Comparison of ENCODE assay signal across 25 mouse cellular contexts in the genomic region with DNA sequence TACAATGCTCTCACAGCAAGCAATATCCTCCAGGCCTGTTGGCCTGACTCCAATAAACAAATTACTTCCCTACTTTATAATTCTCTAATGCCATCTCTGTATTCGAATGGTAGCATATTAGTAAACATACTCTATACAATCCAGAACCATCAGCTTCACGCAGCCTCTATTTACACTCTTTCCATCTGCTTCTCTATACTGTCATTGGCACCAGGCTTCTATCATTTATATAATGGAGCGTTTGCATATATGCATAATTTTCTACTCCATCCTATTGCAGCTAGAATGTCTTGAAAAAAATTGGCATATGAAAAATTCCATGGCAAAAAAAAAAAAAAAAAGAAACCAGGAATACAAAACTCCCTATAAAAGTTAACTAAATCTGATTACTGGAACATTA.
DNase-seq lines count a peak whose midpoint lies in the region; ATAC-seq and TF ChIP-seq lines count a peak whose summit lies in the region.
"Had no signal": no experiment of that assay in that cellular context is flagged by ENCODE, and none has a peak within 500 bp of the region (broad histone marks: within the 10 kb centered on the region; RNA-seq: fewer than 3 reads in every experiment).

No protein-coding gene starts in this region.

- no peaks in the 10 kb centered on the region for H3K9me3 ChIP-seq in forebrain, embryonic 16.5 days (ENCODE audit: control insufficient read depth, low read length)
- H3K9me3 ChIP-seq in forebrain, embryonic 10.5 days, result no peaks in the 10 kb centered on the region
- no peaks in the 10 kb centered on the region for H3K9me3 ChIP-seq in lung, embryonic 14.5 days (ENCODE audit: low read depth, low read length)
- H3K9me3 ChIP-seq: embryonic facial prominence, embryonic 12.5 days; embryonic facial prominence, embryonic 15.5 days; hindbrain, embryonic 13.5 days had no signal

- no peak overlapping the region for H3K27ac ChIP-seq in forebrain, embryonic 16.5 days (ENCODE audit: low read length)
- no peak overlapping the region for H3K27ac ChIP-seq in forebrain, embryonic 10.5 days
- H3K27ac ChIP-seq in lung, embryonic 14.5 days (ENCODE audit: low read depth), result no peak overlapping the region
- H3K27ac ChIP-seq: embryonic facial prominence, embryonic 12.5 days; embryonic facial prominence, embryonic 15.5 days; hindbrain, embryonic 13.5 days had no signal

- no peaks in the 10 kb centered on the region for H3K27me3 ChIP-seq in forebrain, embryonic 16.5 days (replicated peaks; ENCODE audit: control insufficient read depth, insufficient read depth, low read length)
- H3K27me3 ChIP-seq in forebrain, embryonic 10.5 days (ENCODE audit: poor library complexity, severe bottlenecking), result no peaks in the 10 kb centered on the region
- no peaks in the 10 kb centered on the region for H3K27me3 ChIP-seq in lung, embryonic 14.5 days (ENCODE audit: insufficient read depth, low read length)
- H3K27me3 ChIP-seq: embryonic facial prominence, embryonic 12.5 days; embryonic facial prominence, embryonic 15.5 days; hindbrain, embryonic 13.5 days had no signal

- peak; percentile 1 to 3 for DNase-seq in cerebellum, postnatal 10 days
- no peak for DNase-seq in cerebellum, adult 18-20 months
- no peak for DNase-seq in forebrain, embryonic 10.5 days (ENCODE audit: extremely low spot score, low spot score)
- DNase-seq in lung, embryonic 14.5 days, result peak; percentile 16
- no peak for DNase-seq in lung, postnatal 10 days
- DNase-seq in brain, adult 2 months (ENCODE audit: low read depth, low spot score), result peak; percentile 10
- no peak for DNase-seq in cerebellum, adult 11-12 months
- DNase-seq: adrenal gland, adult 8-10 months; adrenal gland, postnatal 25 days; cerebellum, adult 11 months; cerebellum, adult 9-10 months; cerebellum, postnatal 25 days; forebrain, postnatal 0 days; gastrocnemius, postnatal 10 days; gastrocnemius, postnatal 36 days; kidney, adult 18-20 months had no signal

- H3K9ac ChIP-seq in forebrain, embryonic 16.5 days (replicated peaks; ENCODE audit: low read depth, low read length), result no peak overlapping the region
- H3K9ac ChIP-seq in lung, embryonic 14.5 days, result no peak overlapping the region
- H3K9ac ChIP-seq: embryonic facial prominence, embryonic 12.5 days; embryonic facial prominence, embryonic 15.5 days; forebrain, postnatal 0 days; hindbrain, embryonic 13.5 days had no signal

- no peaks in the 10 kb centered on the region for H3K4me1 ChIP-seq in forebrain, embryonic 16.5 days (replicated peaks; ENCODE audit: control insufficient read depth, insufficient read depth, low read length)
- H3K4me1 ChIP-seq in forebrain, embryonic 10.5 days, result no peaks in the 10 kb centered on the region
- H3K4me1 ChIP-seq in lung, embryonic 14.5 days (ENCODE audit: insufficient read depth), result no peaks in the 10 kb centered on the region
- H3K4me1 ChIP-seq: embryonic facial prominence, embryonic 12.5 days; embryonic facial prominence, embryonic 15.5 days; hindbrain, embryonic 13.5 days had no signal

- no peak overlapping the region for H3K4me2 ChIP-seq in forebrain, embryonic 16.5 days (ENCODE audit: low read length)
- H3K4me2 ChIP-seq in lung, embryonic 14.5 days, result no peak overlapping the region
- H3K4me2 ChIP-seq: embryonic facial prominence, embryonic 12.5 days; embryonic facial prominence, embryonic 15.5 days; heart, embryonic 11.5 days; hindbrain, embryonic 13.5 days had no signal

- TF ChIP-seq CTCF in lung, embryonic 14.5 days (IDR thresholded peaks at IDR 0.05; ENCODE audit: low read depth), result no peak

- no peak overlapping the region for H3K4me3 ChIP-seq in forebrain, embryonic 16.5 days (replicated peaks; ENCODE audit: low read length)
- H3K4me3 ChIP-seq in forebrain, embryonic 10.5 days, result no peak overlapping the region
- H3K4me3 ChIP-seq in lung, embryonic 14.5 days (ENCODE audit: low read depth, low read length), result no peak overlapping the region
- H3K4me3 ChIP-seq: embryonic facial prominence, embryonic 12.5 days; embryonic facial prominence, embryonic 15.5 days; hindbrain, embryonic 13.5 days had no signal

- H3K36me3 ChIP-seq in forebrain, embryonic 16.5 days (ENCODE audit: control insufficient read depth, insufficient read depth), result no peaks in the 10 kb centered on the region
- no peaks in the 10 kb centered on the region for H3K36me3 ChIP-seq in forebrain, embryonic 10.5 days (replicated peaks)
- H3K36me3 ChIP-seq in lung, embryonic 14.5 days (ENCODE audit: insufficient read depth), result no peaks in the 10 kb centered on the region
- H3K36me3 ChIP-seq: embryonic facial prominence, embryonic 12.5 days; embryonic facial prominence, embryonic 15.5 days; hindbrain, embryonic 13.5 days had no signal

- WGBS in forebrain, embryonic 16.5 days, result 54% methylated on average over 3 of the region's 3 CpGs
- 80% methylated on average over 3 of the region's 3 CpGs for WGBS in forebrain, embryonic 10.5 days
- WGBS in lung, embryonic 14.5 days, result 62% methylated on average over 3 of the region's 3 CpGs

- ATAC-seq in forebrain, embryonic 16.5 days, result peak; percentile 61; the same call in 1 of the 2 replicates
- ATAC-seq in lung, embryonic 14.5 days (ENCODE audit: insufficient read depth), result no peak
- ATAC-seq: activated CD4-positive, CD25-positive, alpha-beta regulatory T cell, adult 4 months; forebrain, postnatal 0 days; hindbrain, embryonic 16.5 days; inflammation-experienced regulatory T-cells, adult 6 months; intestine, embryonic 16.5 days had no signal

Comparison
In these comparisons a context has a peak if more than half of its experiments do, and no peak if none do; other contexts are left out.
1. DNase-seq: peak in cerebellum, postnatal 10 days (2 of 2), lung, embryonic 14.5 days (single experiment) and brain, adult 2 months (single experiment); none in cerebellum, adult 18-20 months (0 of 2), forebrain, embryonic 10.5 days (single experiment), lung, postnatal 10 days (single experiment) and cerebellum, adult 11-12 months (single experiment).